Mouse (Mus musculus) urinary bladder, postnatal 10 days (tissue): Measurements from ENCODE around the gene Hipk4.

Experiments used
- DNase-seq: peaks from one replicate; pipeline ENCODE4 v3.0.0; 2022; ENCODE audit warnings: low spot score

Gene Hipk4

DNA sequence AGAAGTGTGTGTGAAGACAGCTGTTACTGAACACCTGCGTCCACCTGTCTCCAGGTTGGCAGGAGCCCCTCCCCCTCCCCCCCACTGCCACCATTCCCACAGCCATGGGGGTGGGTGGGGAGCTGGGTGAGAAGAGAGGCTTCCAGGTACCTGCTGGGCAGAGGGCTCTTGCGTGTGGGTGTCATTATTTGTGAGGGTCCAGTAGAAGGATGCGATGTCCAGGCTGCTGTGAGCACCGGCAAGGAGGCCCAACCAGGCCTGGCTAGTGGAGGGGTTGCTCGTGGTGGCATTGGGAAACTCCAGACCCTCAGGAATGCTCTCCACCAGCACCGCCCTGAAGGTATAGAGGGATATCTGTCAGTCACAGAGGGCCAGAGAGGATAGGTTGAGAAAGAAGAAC is 17.9 kb downstream of the Hipk4 start:
- DNase-seq: no peak

DNA sequence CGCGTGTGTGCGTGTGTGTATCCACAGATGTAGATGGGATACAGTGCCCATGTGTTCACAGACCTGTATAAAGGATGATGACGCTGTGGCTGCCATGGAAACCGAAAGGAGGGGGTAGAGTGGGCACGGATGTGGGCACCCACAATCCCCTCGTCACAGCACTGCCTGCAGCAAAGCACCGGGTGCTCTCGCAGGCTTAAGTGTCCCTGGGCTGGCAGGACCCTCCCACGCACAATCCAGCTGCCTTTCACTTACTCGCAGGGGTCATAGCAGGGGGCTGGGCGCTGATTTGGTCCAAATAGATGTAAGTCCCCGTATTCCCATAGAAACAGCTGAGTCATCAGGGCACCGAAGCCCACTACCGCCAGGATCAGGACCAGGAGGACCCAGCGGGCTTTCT is 18.4 kb downstream of the Hipk4 start:
- DNase-seq: no peak

DNA sequence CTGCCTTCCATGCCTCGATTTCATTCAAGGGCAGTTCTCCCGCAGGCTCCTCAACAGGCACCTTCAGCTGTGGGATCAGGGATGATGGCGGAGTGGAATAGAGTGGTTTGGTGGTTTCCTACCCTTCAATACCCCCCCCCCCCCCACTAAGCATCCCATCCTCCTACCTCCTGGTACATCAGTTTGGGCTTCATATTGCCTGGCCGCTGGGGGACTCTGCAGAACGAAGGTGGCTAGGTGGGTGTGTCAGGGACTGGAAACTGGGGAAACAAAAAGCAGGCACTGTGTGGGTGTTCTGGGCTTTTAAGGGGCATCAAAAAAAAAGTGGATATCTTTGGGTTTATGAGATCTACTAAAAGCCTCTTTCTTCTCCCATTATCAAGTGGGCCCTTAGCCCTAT is 18.9 kb downstream of the Hipk4 start:
- no peak for DNase-seq

GRCm38 (mm10) chr7:27542392-27543033 is 19.4 kb downstream of the Hipk4 start:
- DNase-seq: peak; percentile 35

- DNase-seq: no peak
Measured at GRCm38 (mm10) chr7:27543065-27543464, 20.0 kb downstream of the Hipk4 start.

DNA sequence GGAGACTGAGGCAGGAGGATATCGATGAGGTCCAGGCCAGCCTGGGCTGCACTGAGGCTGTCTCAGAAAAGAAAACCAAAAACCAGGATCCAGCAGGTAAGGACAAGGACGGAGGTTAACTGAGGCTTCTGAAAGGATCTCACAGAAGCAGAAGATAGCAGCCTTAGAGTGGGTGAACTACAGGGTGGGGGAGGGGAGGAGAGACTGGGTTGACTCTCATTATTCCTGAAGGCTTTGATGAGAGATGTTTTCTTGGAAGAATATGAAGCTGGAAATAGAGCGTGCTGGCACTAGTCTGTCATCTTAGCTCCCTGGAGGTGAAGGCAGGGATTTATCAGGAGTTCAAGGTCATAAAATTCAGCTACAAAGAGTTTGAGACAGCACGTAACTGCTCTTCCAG is 20.8 kb downstream of the Hipk4 start:
- DNase-seq: no peak

DNA sequence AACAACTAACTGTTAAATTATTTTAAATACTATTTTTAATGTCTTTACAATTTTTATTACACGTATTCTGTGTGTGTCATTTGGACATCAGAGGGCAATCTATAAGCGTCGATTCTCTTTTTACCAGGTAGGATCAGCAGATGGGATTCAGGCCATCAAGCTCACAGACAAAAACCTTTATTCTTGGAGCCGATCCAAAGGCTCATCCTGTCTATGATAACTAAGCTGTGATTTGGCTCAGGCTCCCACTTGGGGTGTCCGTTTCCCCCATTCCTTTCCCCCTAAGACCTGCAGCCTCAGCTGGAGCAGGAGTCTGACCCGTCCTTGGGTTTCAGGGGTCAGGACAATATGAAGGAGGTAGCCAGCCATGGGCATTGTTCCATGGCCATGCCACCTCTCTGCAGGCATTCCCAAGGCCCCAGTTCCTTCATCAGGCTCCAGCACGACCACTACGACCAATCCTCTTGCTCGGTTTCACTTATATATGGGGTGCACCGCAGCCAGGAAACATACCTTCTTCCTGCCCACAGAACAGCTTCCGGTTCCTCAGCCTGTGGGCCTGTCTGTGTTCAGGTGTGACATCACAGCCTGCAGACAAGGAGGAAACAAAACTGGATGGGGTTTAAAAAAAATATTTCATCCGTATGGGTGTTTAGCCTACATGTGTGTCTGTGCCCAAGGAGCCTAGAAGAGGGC is 21.8 kb downstream of the Hipk4 start:
- no peak for DNase-seq

DNA sequence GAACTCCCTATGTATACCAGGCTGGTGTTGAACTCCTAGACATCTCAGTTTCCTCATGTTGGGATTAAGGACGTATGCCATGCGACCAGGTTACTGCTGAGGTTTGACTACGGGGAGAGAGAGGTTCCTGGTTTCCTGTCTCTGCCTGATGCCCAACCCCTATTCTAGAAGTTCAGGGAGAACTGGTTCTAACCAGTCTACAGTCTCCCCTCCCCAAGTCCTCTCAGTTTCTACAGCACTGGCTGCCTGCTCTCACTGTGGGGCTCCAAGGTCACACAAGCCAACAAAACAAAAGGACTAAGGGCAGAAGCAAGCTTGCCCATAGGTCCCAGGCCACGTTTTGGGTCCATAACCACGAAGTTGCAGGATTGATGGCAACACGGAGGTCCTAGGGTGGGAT is 26.5 kb downstream of the Hipk4 start:
- no peak for DNase-seq

- no peak for DNase-seq
Measured at GRCm38 (mm10) chr7:27552070-27552469, 29.0 kb downstream of the Hipk4 start.

DNA sequence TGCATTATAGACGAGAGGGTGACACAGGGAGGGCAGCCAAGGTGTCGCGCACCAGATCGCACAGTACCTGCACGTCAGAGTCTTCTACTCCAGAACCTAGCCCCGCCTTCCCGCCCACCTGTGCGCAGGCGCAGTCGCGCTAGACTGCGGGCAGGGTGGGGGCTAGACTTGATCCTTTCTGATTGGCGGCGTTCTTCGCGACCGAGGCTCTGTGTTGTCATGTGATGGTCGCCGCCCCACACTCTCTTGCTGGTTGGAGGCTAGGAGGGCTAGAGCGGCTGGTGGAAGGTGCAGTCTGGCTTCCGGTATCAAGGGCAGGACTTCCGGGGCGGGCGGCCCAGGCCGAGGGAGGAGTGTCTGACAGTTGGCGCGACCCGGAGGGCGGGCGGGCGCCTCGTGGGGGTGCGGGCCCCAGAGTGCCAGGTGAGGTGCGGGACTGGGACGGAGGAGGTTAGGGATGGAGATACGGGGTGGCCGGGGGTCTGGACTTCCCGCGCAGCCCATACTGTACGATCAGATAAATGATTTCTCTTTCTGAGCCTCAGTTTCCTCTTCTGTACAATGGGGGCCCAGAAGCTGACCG is 30.0 kb downstream of the Hipk4 start, which contains the start of the genes Pld3 and 2310022A10Rik:
TSS of gene Pld3 (minus strand) at position 288 of the 583 bp plus-strand sequence.
TSS of gene 2310022A10Rik (plus strand) at position 303 of the 583 bp plus-strand sequence.
- peak; percentile 82 for DNase-seq

GRCm38 (mm10) chr7:27560291-27560887 is 37.3 kb downstream of the Hipk4 start:
- no peak for DNase-seq

DNA sequence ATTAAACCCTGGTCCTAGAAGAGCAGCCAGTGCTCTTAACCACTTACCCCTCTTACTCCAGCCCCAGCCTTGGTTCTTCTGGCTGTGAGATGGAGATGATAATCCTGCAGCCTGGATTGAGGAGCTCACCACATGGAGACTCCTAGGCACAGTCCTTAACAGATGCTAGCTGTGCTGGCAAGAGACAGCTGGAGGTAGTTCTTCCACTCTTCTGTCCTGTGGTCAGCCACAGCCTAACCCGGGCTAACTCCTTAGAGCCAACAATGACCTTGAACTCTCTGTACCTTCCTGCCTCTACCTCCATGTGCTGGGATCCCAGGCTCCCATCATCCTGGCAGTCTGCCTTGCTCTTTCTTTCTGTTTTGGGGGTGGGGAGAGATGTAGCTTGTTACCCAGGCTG is 37.9 kb downstream of the Hipk4 start:
- DNase-seq: no peak

GRCm38 (mm10) chr7:27569580-27570224 is 46.6 kb downstream of the Hipk4 start:
- no peak for DNase-seq

DNA sequence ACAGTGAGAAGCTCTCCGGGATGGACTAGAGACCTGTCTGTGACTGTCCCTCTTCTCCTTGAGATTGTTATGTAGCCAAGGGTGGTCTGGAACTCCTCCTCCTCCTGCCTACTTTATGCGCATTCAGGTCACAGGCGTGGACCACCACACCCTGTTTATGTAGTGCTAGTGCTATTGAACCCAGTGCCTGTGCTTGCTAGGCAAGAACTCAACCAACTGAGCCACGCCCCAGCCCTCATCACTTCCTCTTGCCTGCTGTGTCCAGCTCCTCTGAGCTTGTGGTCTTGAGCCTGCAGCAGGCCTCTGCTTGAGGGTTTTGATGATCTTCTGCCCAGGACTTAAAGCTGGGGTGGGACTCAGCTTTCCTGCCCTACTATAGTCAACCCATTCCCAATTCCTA is 49.1 kb downstream of the Hipk4 start:
- DNase-seq: no peak

DNA sequence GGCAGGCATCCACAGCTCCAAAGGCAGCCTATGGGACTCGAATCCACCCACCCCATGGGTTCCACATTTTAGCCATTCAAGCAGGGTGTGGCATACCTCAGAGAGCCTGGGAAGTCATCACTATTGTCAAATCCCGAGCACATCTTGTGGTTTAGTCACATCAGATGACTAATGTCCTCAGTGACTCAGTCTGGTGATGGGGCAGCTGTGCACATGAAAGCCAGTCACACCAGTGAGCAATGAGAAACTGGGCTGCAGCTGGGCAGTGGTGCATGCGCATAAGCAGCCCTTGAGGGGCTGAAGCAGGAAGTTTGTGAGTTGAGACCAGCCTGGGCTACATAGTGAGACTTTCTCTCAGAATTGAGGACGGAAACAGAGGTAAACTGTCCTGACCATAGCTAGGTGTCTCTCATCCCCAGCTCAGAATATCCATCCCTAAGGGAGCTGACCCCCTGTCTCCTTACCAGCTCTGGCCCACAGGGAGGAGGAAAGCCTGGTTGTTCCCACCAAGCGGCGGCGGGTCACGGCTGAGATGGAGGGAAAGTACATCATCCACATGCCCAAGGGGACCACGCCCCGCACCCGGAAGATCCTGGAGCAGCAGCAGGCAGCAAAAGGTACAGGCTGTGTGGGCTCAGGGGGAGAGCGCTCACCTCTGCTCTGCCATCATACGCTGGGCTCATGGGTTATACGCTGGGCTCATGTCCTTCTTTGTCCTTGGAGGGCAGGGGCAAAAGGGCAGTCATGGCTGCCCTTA is 51.2 kb downstream of the Hipk4 start:
- DNase-seq: no peak

DNA sequence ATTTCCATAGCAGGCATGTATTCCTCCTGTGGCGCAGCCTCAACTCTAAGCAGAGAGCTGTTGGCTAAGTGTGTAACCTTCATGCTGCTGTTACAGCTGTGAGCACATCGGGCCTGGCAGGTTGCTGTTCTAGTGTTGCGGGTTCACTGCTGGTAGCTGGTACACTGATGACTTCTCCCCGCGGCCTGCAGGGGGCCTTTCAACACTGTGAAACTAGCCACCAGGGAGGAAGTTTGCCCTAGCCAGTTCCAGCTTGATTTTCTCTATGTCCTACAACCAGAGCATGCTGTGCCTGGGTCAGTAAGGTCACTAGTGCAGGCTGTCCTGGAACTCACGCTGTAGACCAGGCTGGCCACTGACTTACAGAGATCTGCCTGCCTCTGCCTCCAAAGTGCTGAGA is 53.8 kb downstream of the Hipk4 start:
- no peak for DNase-seq

DNA sequence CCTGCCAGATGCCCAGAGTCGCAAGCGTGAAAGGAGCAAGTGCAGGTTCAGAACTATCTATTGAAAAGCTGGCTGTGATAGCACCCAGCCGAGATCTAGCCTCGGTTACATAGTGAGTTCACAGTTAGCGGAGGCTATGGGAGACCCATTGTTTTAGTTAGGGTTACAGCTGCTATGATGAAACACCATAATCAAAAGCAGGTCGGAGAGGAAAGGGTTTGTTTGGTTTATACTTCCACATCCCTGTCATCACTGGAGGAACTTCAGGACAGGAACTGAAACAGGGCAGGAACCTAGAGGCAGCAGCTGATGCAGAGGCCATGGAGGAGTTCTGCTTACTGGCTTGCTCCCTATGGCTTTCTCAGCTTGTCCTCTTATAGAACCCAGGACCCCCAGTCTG is 54.5 kb downstream of the Hipk4 start:
- DNase-seq: no peak

DNA sequence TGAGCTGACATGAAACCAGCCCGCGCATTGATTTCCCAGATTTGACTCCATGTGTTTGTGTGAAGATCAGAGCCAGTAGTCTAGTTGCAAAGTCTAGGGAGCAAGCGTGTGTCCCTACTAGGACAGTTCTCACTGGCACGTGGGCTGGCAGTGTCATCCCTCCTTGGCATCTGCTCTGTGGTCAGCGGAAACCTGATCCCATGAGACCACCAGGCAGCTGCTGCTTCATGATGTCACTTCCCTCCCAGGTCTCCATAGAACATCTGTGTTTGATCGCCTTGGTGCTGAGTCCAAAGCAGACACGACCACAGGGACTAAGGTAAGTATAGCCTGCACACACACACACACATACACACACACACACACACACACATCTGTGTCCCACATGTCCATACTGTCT is 55.4 kb downstream of the Hipk4 start:
- DNase-seq: no peak

GRCm38 (mm10) chr7:27580380-27581174 is 57.5 kb downstream of the Hipk4 start:
- DNase-seq: no peak
